Mouse (Mus musculus) CD8-positive naive resting alpha-beta T cell, adult 2 months (primary cell): Measurements from ENCODE around the gene Neurod4.

Experiments
- DNase-seq, 2 experiments: peaks; one replicate each; pipeline ENCODE4 v3.0.0; 2022; ENCODE audit warnings: low read depth in 2 of 2, low spot score in 2 of 2

Neurod4 gene

DNA sequence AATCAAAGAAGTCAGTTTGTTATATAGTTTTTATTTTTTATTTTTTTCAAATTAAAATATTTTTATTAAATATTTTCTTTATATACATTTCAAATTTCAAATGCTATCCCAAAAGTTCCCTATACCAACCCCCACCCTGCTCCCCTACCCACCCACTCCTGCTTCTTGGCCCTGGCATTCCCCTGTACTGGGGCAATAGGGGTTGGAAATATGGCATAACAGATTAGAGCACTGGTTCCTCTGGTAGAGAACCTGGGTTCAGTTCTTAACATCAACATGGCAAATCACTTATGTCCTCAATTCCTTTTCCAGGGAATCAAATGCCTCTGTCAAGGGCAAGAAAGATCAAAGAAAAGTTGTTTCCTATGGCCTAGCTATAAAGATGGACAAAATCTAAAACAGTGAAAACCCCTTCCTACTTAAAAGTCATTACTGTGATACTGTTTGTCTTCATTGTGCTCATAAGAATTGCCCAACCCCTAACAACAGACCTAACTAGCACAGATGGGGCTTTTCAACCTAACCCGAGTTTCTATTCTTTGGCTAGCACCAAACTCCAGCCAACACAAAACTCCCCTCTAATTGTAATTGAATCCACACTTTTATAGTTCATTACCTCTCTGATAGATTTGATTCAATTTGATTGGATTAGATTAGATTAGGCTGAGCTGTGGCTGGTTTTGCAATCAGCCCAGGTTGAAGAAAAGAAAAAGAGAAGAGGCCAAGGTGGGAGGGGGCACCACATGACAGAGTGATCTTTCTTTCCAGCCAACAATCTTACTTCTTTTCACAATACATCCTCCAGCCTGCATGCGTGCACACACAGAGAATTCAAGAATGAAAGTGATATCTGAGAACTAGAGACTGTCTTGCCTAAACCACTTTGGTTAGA lies 41.5 kb downstream of the Neurod4 start:
- no peak for DNase-seq

- DNase-seq, result no peak
These were observed 45.5 kb downstream of the Neurod4 start for GRCm38 (mm10) chr10:130234576-130234975.

- DNase-seq, result no peak
These were observed 47.9 kb downstream of the Neurod4 start for GRCm38 (mm10) chr10:130232117-130232516.

DNA sequence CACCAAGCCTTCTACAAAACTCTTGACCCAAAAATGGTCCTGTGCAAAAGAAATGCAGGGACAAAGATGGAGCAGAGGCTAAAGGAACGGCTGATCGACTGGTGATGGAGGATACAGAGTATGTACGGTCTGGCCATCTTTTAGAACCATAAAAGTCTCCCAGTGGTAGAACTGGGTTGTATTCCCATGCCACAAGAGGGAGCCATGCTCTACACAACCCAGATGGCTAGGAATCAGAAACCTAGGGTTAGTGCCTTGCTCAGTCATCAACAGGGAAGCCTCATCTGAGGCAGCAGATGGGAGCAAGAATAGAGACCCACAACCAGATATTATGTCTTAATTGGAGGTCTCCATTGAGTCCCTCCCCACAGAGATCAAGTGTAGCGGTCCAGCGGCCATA lies 50.5 kb downstream of the Neurod4 start:
- DNase-seq, result no peak

DNA sequence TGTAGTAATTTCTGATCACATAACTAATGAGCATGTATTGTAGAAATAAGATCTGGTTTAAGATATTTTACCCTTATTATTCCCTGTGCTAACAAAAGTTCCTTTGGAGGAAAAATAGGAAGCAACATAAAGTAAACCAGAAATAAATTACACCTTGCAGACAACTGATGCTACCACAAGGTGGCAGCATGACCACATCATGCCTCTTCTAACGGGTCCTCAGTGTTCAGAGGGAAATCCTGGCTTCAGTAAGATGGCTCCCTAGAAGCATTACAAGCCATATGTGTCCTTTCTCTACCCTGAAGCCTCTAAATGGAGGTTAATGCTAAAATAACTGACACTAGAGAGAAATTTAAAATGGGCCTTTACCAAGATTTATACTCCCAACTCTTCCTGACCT lies 51.8 kb downstream of the Neurod4 start:
- peak; percentile 4 to 28 for DNase-seq

DNA sequence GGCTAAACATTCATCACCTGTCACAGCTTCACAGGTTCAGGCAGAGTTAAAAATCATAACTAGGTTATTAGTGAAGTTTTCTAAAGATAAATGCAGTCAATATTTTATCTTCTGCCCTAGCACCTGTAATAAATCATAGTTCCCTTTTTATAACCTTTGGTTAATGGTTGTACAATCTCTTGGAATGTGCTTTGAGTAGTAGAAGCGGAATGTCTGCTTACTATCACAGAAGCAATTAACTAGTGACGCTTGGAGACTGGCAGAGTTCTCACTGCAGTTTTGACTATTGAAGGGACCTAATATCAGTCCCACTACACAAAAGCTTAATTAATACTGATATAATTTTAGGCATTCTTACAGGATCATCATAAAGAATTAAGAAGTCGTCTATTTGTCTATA lies 55.0 kb downstream of the Neurod4 start:
- DNase-seq, result no peak
